Mouse (Mus musculus): Measurements from ENCODE around the gene Gm28360. TPM values are rescaled to one million over a fixed set of nuclear protein-coding genes. Genes with fewer than 3 reads are reported as not detected.

The Gm28360 gene
- not detected for polyA plus RNA-seq (2015; fragmentation: Illumina TruSeq; extraction: RNeasy Lipid Tissue Mini Kit (QIAGEN cat#74804); ENCODE audit: low read depth, low replicate concordance)

DNA sequence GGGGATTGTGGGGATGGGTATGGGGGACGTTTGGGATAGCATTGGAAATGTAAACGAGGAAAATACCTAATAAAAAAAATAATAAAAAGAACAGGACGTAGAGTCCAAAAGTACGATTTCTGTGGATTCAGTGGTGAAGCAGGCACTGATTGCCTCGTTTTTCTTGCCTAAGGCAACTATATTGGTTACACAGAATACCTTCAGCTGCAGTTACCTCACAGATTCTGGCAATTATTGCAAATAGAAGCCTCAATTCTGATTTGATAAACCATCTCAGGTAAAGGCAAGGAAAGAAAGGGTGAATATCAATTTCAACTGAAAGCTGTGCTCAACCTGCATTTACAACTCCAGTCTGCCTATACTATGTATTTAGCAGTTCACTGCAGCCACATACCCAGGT lies at the start of gene Gm28360:
TSS of gene Gm28360 (plus strand) at position 301 of the 400 bp plus-strand sequence.

DNA sequence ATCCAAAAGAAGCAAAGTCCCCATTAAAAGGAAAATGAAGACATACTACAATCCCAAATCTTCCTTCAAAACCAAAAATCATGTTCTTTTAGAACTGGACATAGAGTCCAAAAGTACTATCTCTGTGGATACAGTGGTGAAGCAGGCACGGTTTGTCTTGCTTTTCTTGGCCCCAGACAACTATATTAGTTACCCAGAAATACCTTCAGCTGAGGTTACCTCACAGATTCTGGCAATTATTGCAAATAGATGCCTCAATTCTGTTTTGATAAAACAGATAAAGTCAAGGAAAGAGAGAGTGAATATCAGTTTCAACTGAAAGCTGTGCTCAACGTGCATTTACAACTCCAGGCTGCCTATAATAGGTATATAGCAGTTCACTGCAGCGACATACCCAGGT lies 49.0 kb upstream of the Gm28360 start, which contains the start of gene B020011L13Rik:
TSS of gene B020011L13Rik (plus strand) at position 301 of the 400 bp plus-strand sequence.

Other genes with a start within 250 kb of the Gm28360 start
- gene Gm28363, start 132.9 kb upstream of the Gm28360 start, polyA plus RNA-seq (2015; fragmentation: Illumina TruSeq; extraction: RNeasy Lipid Tissue Mini Kit (QIAGEN cat#74804); ENCODE audit: low read depth, low replicate concordance): not detected
- not detected for gene B020011L13Rik, start 48.9 kb upstream of the Gm28360 start, polyA plus RNA-seq (2015; fragmentation: Illumina TruSeq; extraction: RNeasy Lipid Tissue Mini Kit (QIAGEN cat#74804); ENCODE audit: low read depth, low replicate concordance)
- not detected for gene Gm28168, start 97.9 kb downstream of the Gm28360 start, polyA plus RNA-seq (2015; fragmentation: Illumina TruSeq; extraction: RNeasy Lipid Tissue Mini Kit (QIAGEN cat#74804); ENCODE audit: low read depth, low replicate concordance)
- not detected for gene Gm7145, start 135.9 kb downstream of the Gm28360 start, polyA plus RNA-seq (2015; fragmentation: Illumina TruSeq; extraction: RNeasy Lipid Tissue Mini Kit (QIAGEN cat#74804); ENCODE audit: low read depth, low replicate concordance)

Data from brain, adult 10 weeks (tissue).